Mouse (Mus musculus) testis, adult 2 months (tissue): Measurements from ENCODE around the gene 1810009A15Rik.

Source experiments
- CTCF ChIP-seq: fragments of 200-500 bp; IDR thresholded peaks from 2 replicates; pipeline ENCODE4 v1.5.1; 2012; ENCODE audit warnings: low read depth, mild to moderate bottlenecking, inconsistent platforms, low read length, moderate library complexity; ENCODE audit not compliant: control insufficient read depth, insufficient read depth, insufficient replicate concordance
- POLR2A ChIP-seq: fragments of 200-500 bp; IDR thresholded peaks from 2 replicates; pipeline ENCODE4 v1.6.1; 2012; ENCODE audit warnings: low read depth, mild to moderate bottlenecking, inconsistent platforms, low read length, moderate library complexity; ENCODE audit not compliant: control insufficient read depth

DNA sequence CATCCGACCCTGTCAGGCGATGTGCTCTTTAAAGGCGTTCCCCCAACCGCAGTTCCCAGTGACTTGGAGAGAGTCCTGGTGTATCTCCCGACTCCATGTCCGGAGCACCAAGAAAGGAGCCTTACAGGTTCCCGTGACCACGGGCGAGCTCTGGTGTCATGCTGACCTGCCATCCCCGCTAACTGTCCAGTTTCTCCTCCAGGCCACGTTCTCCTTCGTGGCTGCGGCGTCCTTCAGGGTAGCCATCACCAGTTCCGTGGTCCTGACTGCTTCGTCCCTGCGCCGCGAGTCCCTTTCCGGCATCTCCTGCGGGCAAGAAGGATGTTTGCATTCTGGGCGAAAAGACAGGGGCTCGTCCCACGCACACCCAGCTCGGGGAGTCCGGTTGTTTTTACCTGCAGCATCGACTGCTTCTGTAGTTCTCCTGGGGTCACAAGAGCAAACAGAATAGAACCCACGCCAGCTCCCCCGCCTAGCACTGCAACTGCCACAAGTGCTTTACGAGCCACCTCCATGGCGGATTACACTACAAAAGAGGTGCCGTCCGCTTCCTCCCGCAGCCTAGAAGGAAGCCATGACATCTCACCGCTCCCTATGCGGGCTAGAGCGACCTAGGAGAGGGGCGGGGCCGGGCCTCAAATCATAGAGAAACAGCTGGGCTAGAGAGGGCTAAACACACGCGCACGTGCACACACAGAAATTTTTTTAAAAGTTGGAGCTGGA lies 8.2 kb upstream of the 1810009A15Rik start, which contains the start of gene Uqcc3:
- TF ChIP-seq CTCF (no peak), POLR2A (peak; percentile 69)
